Mouse (Mus musculus) bone marrow, adult 2 months (tissue): ENCODE data around the gene Cmbl.

Source experiments
- CTCF ChIP-seq: fragments of 200-500 bp; IDR thresholded peaks from 2 replicates; pipeline ENCODE4 v1.5.1; 2011; ENCODE audit warnings: low read length, control low read depth; ENCODE audit not compliant: control insufficient read depth, insufficient read depth
- POLR2A ChIP-seq: fragments of 200-500 bp; IDR thresholded peaks from 2 replicates; pipeline ENCODE4 v1.6.1; 2011; ENCODE audit warnings: low read depth, mild to moderate bottlenecking, control low read depth, low read length, borderline replicate concordance; ENCODE audit not compliant: control insufficient read depth

DNA sequence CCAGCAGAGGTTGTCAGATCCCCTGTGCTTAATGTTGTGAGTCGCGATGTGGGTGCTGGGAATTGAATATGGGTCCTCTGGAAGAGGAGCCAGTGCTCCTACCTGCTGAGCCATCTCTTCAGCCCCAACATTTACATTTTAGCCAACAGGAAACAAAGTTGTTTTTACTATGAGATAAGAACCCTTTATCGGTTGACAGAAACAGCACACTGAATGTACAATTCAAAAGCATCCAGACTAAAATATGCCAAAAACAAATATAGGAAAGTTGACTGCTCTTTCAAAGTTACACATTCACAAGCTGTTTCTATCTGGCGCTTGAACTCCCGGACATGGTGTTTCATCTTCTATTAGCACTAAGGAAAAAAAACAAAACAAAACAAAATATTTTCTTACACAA, 20.9 kb downstream of the Cmbl start:
- TF ChIP-seq POLR2A (no peak), CTCF (no peak)
